Mouse (Mus musculus): Measurements from ENCODE around the gene Zw10.
A peak's percentile ranks its signal among the peaks of the same experiment; 100 is the strongest.

Zw10 gene

GRCm38 (mm10) chr9:49055333-49056205 lies at the start of gene Zw10:
Gene Zw10 (plus strand): TSS chr9:49055613.
- peak; percentile 99 for DNase-seq (ENCODE audit: low read depth, low spot score)

- no peak for DNase-seq (ENCODE audit: low read depth, low spot score)
These were observed 39.6 kb upstream of the Zw10 start for GRCm38 (mm10) chr9:49015824-49016223.

- DNase-seq (ENCODE audit: low read depth, low spot score): no peak
These were observed 34.1 kb upstream of the Zw10 start for GRCm38 (mm10) chr9:49021289-49021688.

GRCm38 (mm10) chr9:49023956-49024355 lies 31.5 kb upstream of the Zw10 start:
- DNase-seq (ENCODE audit: low read depth, low spot score): no peak

- DNase-seq (ENCODE audit: low read depth, low spot score): no peak
These were observed 30.9 kb upstream of the Zw10 start for GRCm38 (mm10) chr9:49024529-49024928.

- DNase-seq (ENCODE audit: low read depth, low spot score): peak; percentile 64
These were observed 20.6 kb upstream of the Zw10 start for GRCm38 (mm10) chr9:49034764-49035163.

GRCm38 (mm10) chr9:49050901-49051300 lies 4.5 kb upstream of the Zw10 start:
- no peak for DNase-seq (ENCODE audit: low read depth, low spot score)

GRCm38 (mm10) chr9:49051349-49051748 lies 4.1 kb upstream of the Zw10 start:
- DNase-seq (ENCODE audit: low read depth, low spot score): peak; percentile 85

- no peak for DNase-seq (ENCODE audit: low read depth, low spot score)
These were observed 1.4 kb upstream of the Zw10 start for GRCm38 (mm10) chr9:49054028-49054427.

GRCm38 (mm10) chr9:49076847-49077246 lies 21.4 kb downstream of the Zw10 start:
- no peak for DNase-seq (ENCODE audit: low read depth, low spot score)

GRCm38 (mm10) chr9:49081107-49081506 lies 25.7 kb downstream of the Zw10 start, which contains the start of gene Tmprss5:
Gene Tmprss5 (plus strand): TSS chr9:49081260.
- no peak for DNase-seq (ENCODE audit: low read depth, low spot score)

- peak; percentile 91 for DNase-seq (ENCODE audit: low read depth, low spot score)
These were observed 26.1 kb downstream of the Zw10 start for GRCm38 (mm10) chr9:49081561-49081960.

- DNase-seq (ENCODE audit: low read depth, low spot score): no peak
These were observed 31.9 kb downstream of the Zw10 start for GRCm38 (mm10) chr9:49087317-49087716.

GRCm38 (mm10) chr9:49098871-49099270 lies 43.5 kb downstream of the Zw10 start:
- DNase-seq (ENCODE audit: low read depth, low spot score): no peak

GRCm38 (mm10) chr9:49102328-49102727 lies 46.9 kb downstream of the Zw10 start:
- DNase-seq (ENCODE audit: low read depth, low spot score): peak; percentile 85

- no peak for DNase-seq (ENCODE audit: low read depth, low spot score)
These were observed 53.7 kb downstream of the Zw10 start for GRCm38 (mm10) chr9:49109101-49109500.

- DNase-seq (ENCODE audit: low read depth, low spot score): peak; percentile 16
These were observed 55.2 kb downstream of the Zw10 start for GRCm38 (mm10) chr9:49110476-49111220.

- no peak for DNase-seq (ENCODE audit: low read depth, low spot score)
These were observed 55.9 kb downstream of the Zw10 start for GRCm38 (mm10) chr9:49111296-49111695.

GRCm38 (mm10) chr9:49118271-49118825 lies 62.9 kb downstream of the Zw10 start:
- DNase-seq (ENCODE audit: low read depth, low spot score): no peak

GRCm38 (mm10) chr9:49119759-49120158 lies 64.3 kb downstream of the Zw10 start:
- peak; percentile 48 for DNase-seq (ENCODE audit: low read depth, low spot score)

GRCm38 (mm10) chr9:49125706-49126105 lies 70.3 kb downstream of the Zw10 start:
- DNase-seq (ENCODE audit: low read depth, low spot score): no peak
